Mouse (Mus musculus) E14TG2a.4 (cell line): ENCODE data around the gene Olfr1388.
"Not testable (repeated sequence)": the region's sequence is repeated elsewhere in the genome, so short reads cannot be mapped to it uniquely, and the experiment has no call there.

Source experiments
- H3K27me3 ChIP-seq: 2 replicates; pipeline ENCODE4 v1.6.1; 2014; ENCODE audit warnings: low read length, control low read depth; ENCODE audit not compliant: insufficient read depth
- H3K36me3 ChIP-seq: 2 replicates; pipeline ENCODE4 v1.6.1; 2014; ENCODE audit warnings: low read length, control low read depth; ENCODE audit not compliant: insufficient read depth
- H3K4me1 ChIP-seq: replicated peaks from 2 replicates; pipeline ENCODE4 v1.6.1; 2014; ENCODE audit warnings: low read depth, low read length, control low read depth
- H3K4me3 ChIP-seq: replicated peaks from 2 replicates; pipeline ENCODE4 v1.5.1; 2014; ENCODE audit warnings: mild to moderate bottlenecking, low read length
- H3K9me3 ChIP-seq: 2 replicates; pipeline ENCODE4 v1.6.1; 2014; ENCODE audit warnings: low read length, control low read depth
- CTCF ChIP-seq: conservative IDR thresholded peaks from 2 replicates; pipeline ENCODE4 v1.5.1; 2014; ENCODE audit warnings: low read length
- NANOG ChIP-seq: IDR thresholded peaks from 2 replicates; pipeline ENCODE4 v1.6.1; 2014; ENCODE audit warnings: borderline replicate concordance, low read length, mixed read lengths
- POU5F1 ChIP-seq: IDR thresholded peaks from 2 replicates; pipeline ENCODE4 v1.6.1; 2014; ENCODE audit warnings: low read length, borderline replicate concordance

The Olfr1388 gene

GRCm38 (mm10) chr11:49436411-49436810, at the start of gene Olfr1388:
Gene Olfr1388, plus strand, starts transcription at chr11:49436624.
- Histone ChIP-seq H3K4me3 (no peak within 1 kb of the TSS), H3K36me3 (no peaks in the 10 kb centered on the region), H3K9me3 (peaks cover 8% of the 10 kb centered on the region), H3K4me1 (no peaks in the 10 kb centered on the region), H3K27me3 (no peaks in the 10 kb centered on the region)
- TF ChIP-seq CTCF (no peak), NANOG (no peak), POU5F1 (no peak)

- peak; percentile 22; the same call in 1 of the 2 replicates for TF ChIP-seq CTCF
- not testable (repeated sequence) for H3K27me3 ChIP-seq, H3K4me3 ChIP-seq, H3K4me1 ChIP-seq, H3K9me3 ChIP-seq, H3K36me3 ChIP-seq
Observed at GRCm38 (mm10) chr11:49392707-49393106, 43.7 kb upstream of the Olfr1388 start.

GRCm38 (mm10) chr11:49406784-49407183, 29.6 kb upstream of the Olfr1388 start:
- TF ChIP-seq NANOG (no peak), CTCF (no peak), POU5F1 (no peak)
- Histone ChIP-seq H3K4me3 (no peak overlapping the region), H3K27me3 (no peaks in the 10 kb centered on the region), H3K9me3 (no peaks in the 10 kb centered on the region), H3K36me3 (no peaks in the 10 kb centered on the region), H3K4me1 (no peaks in the 10 kb centered on the region)

GRCm38 (mm10) chr11:49410540-49410939, 25.9 kb upstream of the Olfr1388 start:
- TF ChIP-seq POU5F1, result no peak
- peak; percentile 81 for TF ChIP-seq CTCF
- no peaks in the 10 kb centered on the region for H3K4me1 ChIP-seq
- H3K36me3 ChIP-seq, result no peaks in the 10 kb centered on the region
- H3K4me3 ChIP-seq, result no peak overlapping the region
- H3K9me3 ChIP-seq, result no peaks in the 10 kb centered on the region
- no peaks in the 10 kb centered on the region for H3K27me3 ChIP-seq

- Histone ChIP-seq H3K4me1 (no peaks in the 10 kb centered on the region), H3K4me3 (no peak within 1 kb of the TSS), H3K27me3 (no peaks in the 10 kb centered on the region), H3K9me3 (no peaks in the 10 kb centered on the region), H3K36me3 (no peaks in the 10 kb centered on the region)
- TF ChIP-seq CTCF, result no peak
- TF ChIP-seq POU5F1, result no peak
- TF ChIP-seq NANOG, result no peak
Observed at GRCm38 (mm10) chr11:49422767-49423166, 13.7 kb upstream of the Olfr1388 start, which contains the start of gene Olfr1389. Gene Olfr1389, plus strand, starts transcription at chr11:49423067.

- no peaks in the 10 kb centered on the region for H3K4me1 ChIP-seq
- TF ChIP-seq NANOG (no peak), CTCF (no peak), POU5F1 (no peak)
- no peaks in the 10 kb centered on the region for H3K9me3 ChIP-seq
- no peaks in the 10 kb centered on the region for H3K27me3 ChIP-seq
- no peaks in the 10 kb centered on the region for H3K36me3 ChIP-seq
- H3K4me3 ChIP-seq, result no peak overlapping the region
Observed at GRCm38 (mm10) chr11:49425257-49425927, 11.0 kb upstream of the Olfr1388 start.

GRCm38 (mm10) chr11:49429641-49430040, 6.8 kb upstream of the Olfr1388 start:
- Histone ChIP-seq H3K36me3 (no peaks in the 10 kb centered on the region), H3K4me3 (no peak overlapping the region), H3K27me3 (no peaks in the 10 kb centered on the region), H3K4me1 (no peaks in the 10 kb centered on the region), H3K9me3 (peaks cover 8% of the 10 kb centered on the region)
- TF ChIP-seq NANOG, result no peak
- TF ChIP-seq CTCF, result no peak
- TF ChIP-seq POU5F1, result no peak

GRCm38 (mm10) chr11:49455043-49455442, 18.6 kb downstream of the Olfr1388 start, which contains the start of gene Olfr1387:
Gene Olfr1387, plus strand, starts transcription at chr11:49455343.
- TF ChIP-seq POU5F1, result no peak
- TF ChIP-seq NANOG, result no peak
- TF ChIP-seq CTCF, result no peak
- H3K4me1 ChIP-seq, result no peaks in the 10 kb centered on the region
- H3K27me3 ChIP-seq, result no peaks in the 10 kb centered on the region
- H3K9me3 ChIP-seq, result peaks cover 19% of the 10 kb centered on the region
- no peaks in the 10 kb centered on the region for H3K36me3 ChIP-seq
- no peak within 1 kb of the TSS for H3K4me3 ChIP-seq

GRCm38 (mm10) chr11:49464746-49465145, 28.3 kb downstream of the Olfr1388 start, which contains the start of gene Olfr1386:
Gene Olfr1386, plus strand, starts transcription at chr11:49465046.
- not testable (repeated sequence) for H3K4me1 ChIP-seq, H3K9me3 ChIP-seq, H3K27me3 ChIP-seq, H3K4me3 ChIP-seq, H3K36me3 ChIP-seq
